Mouse (Mus musculus) CH12.LX (cell line): ENCODE measurements at regions not wholly inside any gene's neighbourhood (a gene's known extent, or its start where the extent isn't known, plus 50 kb on each side); places are given as distances from the start of the nearest gene placed in this dataset.

Experiments used
- ELF1 ChIP-seq: IDR thresholded peaks from 2 replicates; pipeline ENCODE4 v1.6.1; 2014; ENCODE audit warnings: low read depth, mild to moderate bottlenecking, inconsistent platforms, low read length, improper control_type of control experiment
- MYC ChIP-seq: IDR thresholded peaks from 2 replicates; pipeline ENCODE4 v1.6.1; 2011; ENCODE audit warnings: low read depth, mild to moderate bottlenecking, improper control_type of control experiment, low read length
- POLR2A ChIP-seq: IDR thresholded peaks from 2 replicates; pipeline ENCODE4 v1.6.1; 2011; ENCODE audit warnings: low read depth, mild to moderate bottlenecking, improper control_type of control experiment, low read length

GRCm38 (mm10) chr4:22186422-22186821 is 170.9 kb upstream of the Fbxl4 start:
- TF ChIP-seq ELF1 (no peak), POLR2A (no peak), MYC (no peak)
